Mouse (Mus musculus) right cerebral cortex, adult 2 months (tissue): Measurements from ENCODE around the gene Syce2.

ENCODE experiments used
- DNase-seq, 2 experiments: peaks; one replicate each; pipeline ENCODE4 v3.0.0; 2021 to 2022; ENCODE audit warnings: low spot score in 2 of 2

Syce2 gene

GRCm38 (mm10) chr8:84928456-84929306 lies 56.8 kb downstream of the Syce2 start:
- DNase-seq = peak; percentile 73 to 76

- no peak for DNase-seq
Observed at GRCm38 (mm10) chr8:84930582-84930981, 58.7 kb downstream of the Syce2 start.

GRCm38 (mm10) chr8:84933767-84934559 lies 62.1 kb downstream of the Syce2 start:
- peak; percentile 53 to 68 for DNase-seq

- DNase-seq = peak; percentile 50 to 52
Observed at GRCm38 (mm10) chr8:84934860-84935259, 62.9 kb downstream of the Syce2 start.

- peak in 1 of 2 experiments; percentile 18 for DNase-seq
Observed at GRCm38 (mm10) chr8:84935489-84935888, 63.6 kb downstream of the Syce2 start.

GRCm38 (mm10) chr8:84936041-84936961 lies 64.4 kb downstream of the Syce2 start:
- peak in 1 of 2 experiments; percentile 52 for DNase-seq

- peak; percentile 74 to 77 for DNase-seq
Observed at GRCm38 (mm10) chr8:84936962-84937546, 65.1 kb downstream of the Syce2 start, which contains the start of gene Mast1. Mast1 (minus strand) TSS chr8:84937359.
